Mouse (Mus musculus): ENCODE measurements at regions not wholly inside any gene's neighbourhood (a gene's known extent, or its start where the extent isn't known, plus 50 kb on each side); places are given as distances from the start of the nearest gene placed in this dataset.

GRCm38 (mm10) chr19:45288722-45289121, 53.1 kb upstream of the Lbx1 start:
- no peak for DNase-seq (ENCODE audit: low spot score)

GRCm38 (mm10) chr19:45297812-45298211, 62.2 kb upstream of the Lbx1 start:
- no peak for DNase-seq (ENCODE audit: low spot score)

- no peak for DNase-seq (ENCODE audit: low spot score)
Observed at GRCm38 (mm10) chr19:45299341-45299740, 63.7 kb upstream of the Lbx1 start.

GRCm38 (mm10) chr19:45299768-45300167, 63.8 kb upstream of the Btrc start:
- DNase-seq (ENCODE audit: low spot score): no peak

GRCm38 (mm10) chr19:45300691-45301431, 62.7 kb upstream of the Btrc start:
- DNase-seq (ENCODE audit: low spot score): no peak

- DNase-seq (ENCODE audit: low spot score): no peak
Observed at GRCm38 (mm10) chr19:45301432-45301732, 62.2 kb upstream of the Btrc start.

GRCm38 (mm10) chr19:45301733-45302547, 61.6 kb upstream of the Btrc start:
- DNase-seq (ENCODE audit: low spot score): no peak

GRCm38 (mm10) chr19:45302548-45303241, 60.8 kb upstream of the Btrc start:
- no peak for DNase-seq (ENCODE audit: low spot score)

GRCm38 (mm10) chr19:45304538-45304937, 59.0 kb upstream of the Btrc start:
- no peak for DNase-seq (ENCODE audit: low spot score)

GRCm38 (mm10) chr19:45307299-45308275, 55.9 kb upstream of the Btrc start:
- no peak for DNase-seq (ENCODE audit: low spot score)

- DNase-seq (ENCODE audit: low spot score): no peak
Observed at GRCm38 (mm10) chr19:45308676-45309275, 54.8 kb upstream of the Btrc start.

- DNase-seq (ENCODE audit: low spot score): no peak
Observed at GRCm38 (mm10) chr19:45310291-45310881, 53.1 kb upstream of the Btrc start.

GRCm38 (mm10) chr19:45310944-45311603, 52.5 kb upstream of the Btrc start:
- DNase-seq (ENCODE audit: low spot score): peak; percentile 33

- DNase-seq (ENCODE audit: low spot score): no peak
Observed at GRCm38 (mm10) chr19:45311831-45312537, 51.5 kb upstream of the Btrc start.

GRCm38 (mm10) chr19:45312713-45313365, 50.7 kb upstream of the Btrc start:
- DNase-seq (ENCODE audit: low spot score): no peak

Measured in testis, postnatal 14 days (tissue).